Mouse (Mus musculus) lung, adult 2 months (tissue): ENCODE data around the gene Ccdc60.

Source experiments
- CTCF ChIP-seq: fragments of 200-500 bp; IDR thresholded peaks from 2 replicates; pipeline ENCODE4 v1.5.1; 2011; ENCODE audit warnings: mild to moderate bottlenecking, low read length, control low read depth; ENCODE audit not compliant: insufficient read depth
- POLR2A ChIP-seq: fragments of 200-500 bp; IDR thresholded peaks from 2 replicates; pipeline ENCODE4 v1.6.1; 2011; ENCODE audit warnings: low read depth, mild to moderate bottlenecking, control low read depth, low read length, borderline replicate concordance; ENCODE audit errors: extremely low read depth

DNA sequence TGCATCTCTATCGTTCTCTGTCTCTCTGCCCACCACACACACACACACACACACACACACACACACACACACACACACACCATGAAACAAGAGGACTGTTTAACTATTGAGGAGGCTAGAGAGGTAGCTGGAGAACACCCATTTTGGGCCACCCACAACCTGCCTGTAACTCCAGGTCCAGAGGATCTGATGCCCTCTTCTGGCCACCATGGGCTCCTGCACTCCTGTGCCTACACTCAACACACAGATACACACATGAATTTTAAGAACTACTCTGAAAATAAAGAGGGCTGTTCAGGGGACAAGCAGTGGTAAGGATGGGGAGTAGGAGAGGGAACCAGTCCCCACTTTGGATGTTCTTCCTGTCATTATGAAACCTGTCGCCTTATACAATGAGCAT is 26.1 kb downstream of the Ccdc60 start:
- no peak for TF ChIP-seq CTCF
- no peak for TF ChIP-seq POLR2A
